Mouse (Mus musculus) bone marrow macrophage, adult 2 months (primary cell): ENCODE measurements around the gene Tmem151b.

Experiments used
- CTCF ChIP-seq: IDR thresholded peaks from 2 replicates; pipeline ENCODE4 v1.5.1; 2012; ENCODE audit warnings: low read depth, mild to moderate bottlenecking, low read length, moderate library complexity
- POLR2A ChIP-seq: IDR thresholded peaks from 2 replicates; pipeline ENCODE4 v1.6.1; 2012; ENCODE audit warnings: mild to moderate bottlenecking, low read depth, low read length, borderline replicate concordance

GRCm38 (mm10) chr17:45559732-45560525 is 10.5 kb upstream of the Tmem151b start:
- no peak for TF ChIP-seq POLR2A
- no peak for TF ChIP-seq CTCF
